Mouse (Mus musculus): ENCODE results near the gene 1600002K03Rik.
"Not testable (repeated sequence)": the region's sequence is repeated elsewhere in the genome, so short reads cannot be mapped to it uniquely, and the experiment has no call there.

The 1600002K03Rik gene

GRCm38 (mm10) chr10:80155277-80155676, 17.5 kb upstream of the 1600002K03Rik start:
- no peak for DNase-seq

GRCm38 (mm10) chr10:80156002-80156751, 16.6 kb upstream of the 1600002K03Rik start:
- DNase-seq: no peak

GRCm38 (mm10) chr10:80156752-80157053, 16.0 kb upstream of the 1600002K03Rik start:
- DNase-seq: peak in 1 of 2 experiments; percentile 69

- DNase-seq: no peak
Measured at GRCm38 (mm10) chr10:80157141-80157929, 15.4 kb upstream of the 1600002K03Rik start.

GRCm38 (mm10) chr10:80158307-80158986, 14.3 kb upstream of the 1600002K03Rik start:
- peak; percentile 76 to 84 for DNase-seq

GRCm38 (mm10) chr10:80159021-80159560, 13.7 kb upstream of the 1600002K03Rik start:
- peak; percentile 75 to 82 for DNase-seq

- DNase-seq: peak; percentile 98 to 99
Measured at GRCm38 (mm10) chr10:80159561-80160454, 12.9 kb upstream of the 1600002K03Rik start.

GRCm38 (mm10) chr10:80160455-80161371, 12.0 kb upstream of the 1600002K03Rik start:
- DNase-seq: peak; percentile 94 to 96

GRCm38 (mm10) chr10:80161522-80162242, 11.1 kb upstream of the 1600002K03Rik start:
- peak; percentile 76 to 85 for DNase-seq

GRCm38 (mm10) chr10:80162243-80162608, 10.5 kb upstream of the 1600002K03Rik start:
- DNase-seq: no peak

GRCm38 (mm10) chr10:80162716-80163299, 9.9 kb upstream of the 1600002K03Rik start:
- no peak for DNase-seq

GRCm38 (mm10) chr10:80163721-80164120, 9.0 kb upstream of the 1600002K03Rik start:
- DNase-seq: peak in 1 of 2 experiments; percentile 48

- DNase-seq: peak in 1 of 2 experiments; percentile 60
Measured at GRCm38 (mm10) chr10:80164161-80164997, 8.4 kb upstream of the 1600002K03Rik start.

- DNase-seq: peak; percentile 99
Measured at GRCm38 (mm10) chr10:80164998-80165344, 7.8 kb upstream of the 1600002K03Rik start.

GRCm38 (mm10) chr10:80165392-80166128, 7.2 kb upstream of the 1600002K03Rik start, which contains the start of gene Cirbp:
Cirbp (plus strand) TSS chr10:80165985.
- peak; percentile 62 to 73 for DNase-seq

GRCm38 (mm10) chr10:80166136-80166535, 6.6 kb upstream of the 1600002K03Rik start:
- not testable (repeated sequence) for DNase-seq

- peak; percentile 99 for DNase-seq
Measured at GRCm38 (mm10) chr10:80167460-80168037, 5.2 kb upstream of the 1600002K03Rik start.
